Mouse (Mus musculus) gastrocnemius, postnatal 10 days (tissue): ENCODE results near the gene Obsl1. TPM values are rescaled to one million over a fixed set of nuclear protein-coding genes. Genes with fewer than 3 reads are reported as not detected.

Experiments used
- total RNA-seq, 2 experiments: library from RNA; stranded (reverse); gene quantifications; 2 replicates each; pipeline ENCODE4 v1.2.3; 2021

Obsl1 gene
- total RNA-seq, 2 experiments from 2014 or later = 107 to 122 TPM

Other genes starting within 250 kb of the Obsl1 start
- under 1 TPM; 0.65 to 0.68 TPM for gene Ptprn, start 241.9 kb downstream of the Obsl1 start, total RNA-seq
- not detected for gene Resp18, start 228.0 kb downstream of the Obsl1 start, total RNA-seq
- 10 to 100 TPM; 51.0 to 53.8 TPM for gene Dnpep, start 188.5 kb downstream of the Obsl1 start, total RNA-seq
- gene Des, start 146.1 kb downstream of the Obsl1 start, total RNA-seq = 1,000 to 10,000 TPM; 1,482 to 1,503 TPM
- 100 to 1,000 TPM; 196 to 209 TPM for gene Speg, start 131.2 kb downstream of the Obsl1 start, total RNA-seq
- gene Gmppa, start 70.5 kb downstream of the Obsl1 start, total RNA-seq = 10 to 100 TPM; 35.6 to 39.7 TPM
- gene Asic4, start 56.0 kb downstream of the Obsl1 start, total RNA-seq = not detected
- 10 to 100 TPM; 22.2 to 32.0 TPM for gene Chpf, start 27.1 kb downstream of the Obsl1 start, total RNA-seq
- under 1 TPM; 0.68 to 0.87 TPM for gene Tmem198, start 26.9 kb downstream of the Obsl1 start, total RNA-seq
- 10 to 100 TPM; 11.9 to 12.8 TPM for gene Inha, start 625 bp upstream of the Obsl1 start, total RNA-seq
- 1 to 10 TPM; 7.5 to 8.9 TPM for gene Stk11ip, start 15.1 kb upstream of the Obsl1 start, total RNA-seq
- gene Slc4a3, start 39.8 kb upstream of the Obsl1 start, total RNA-seq = 10 to 100 TPM in 1 of 2 experiments, 1 to 10 TPM in 1; 6.4 to 14.0 TPM